ENCODE assay signal across 8 mouse cellular contexts in genomic region chr2:164794293-164794692, GRCm38 (mm10). TPM values are rescaled to one million over a fixed set of nuclear protein-coding genes. Genes with fewer than 3 reads are reported as not detected.
DNase-seq lines count a peak whose midpoint lies in the region; ATAC-seq and TF ChIP-seq lines count a peak whose summit lies in the region.

No protein-coding gene starts in this region.

- H3K4me1 ChIP-seq in forebrain, postnatal 0 days (ENCODE audit: insufficient read depth), result no peaks in the 10 kb centered on the region

- DNase-seq in MN1 (ENCODE audit: low spot score), result peak; percentile 91
- DNase-seq in cerebellum, adult 11-12 months, result peak; percentile 82
- peak; percentile 88 for DNase-seq in forebrain, postnatal 0 days
- DNase-seq in layer of hippocampus, adult 9-11 months, result peak; percentile 84
- peak; percentile 92 for DNase-seq in lung, postnatal 10 days
- DNase-seq in retina, postnatal 1 day, result peak; percentile 93
- peak; percentile 58 to 59 for DNase-seq in thymus, postnatal 36 days

- ATAC-seq in forebrain, postnatal 0 days, result peak; percentile 57
- ATAC-seq in hematopoietic stem cell, adult 5-6 weeks (replicated peaks in 1 of 2; ENCODE audit: insufficient read depth in 1 of 2, low FRiP score in 2 of 2, low TSS enrichment in 1 of 2, low read depth in 1 of 2, poor library complexity in 2 of 2, severe bottlenecking in 2 of 2), result peak; percentile 63 to 68; a peak in 3 of 4 replicates

- no peak overlapping the region for H3K27ac ChIP-seq in forebrain, postnatal 0 days (ENCODE audit: low read depth, low read length)

- H3K9me3 ChIP-seq in forebrain, postnatal 0 days (ENCODE audit: low read length), result no peaks in the 10 kb centered on the region

- H3K27me3 ChIP-seq in forebrain, postnatal 0 days (ENCODE audit: insufficient read depth, low read length), result no peaks in the 10 kb centered on the region

- peak; percentile 87 for TF ChIP-seq CTCF in forebrain, postnatal 0 days (IDR thresholded peaks at IDR 0.05; ENCODE audit: low read depth)

- H3K4me2 ChIP-seq in forebrain, postnatal 0 days (ENCODE audit: low read depth), result no peak overlapping the region

- no peak overlapping the region for H3K9ac ChIP-seq in forebrain, postnatal 0 days

- H3K4me3 ChIP-seq in forebrain, postnatal 0 days (ENCODE audit: low read depth, low read length), result no peak overlapping the region

- 29% methylated on average over 5 of the region's 5 CpGs for WGBS in forebrain, postnatal 0 days

- H3K36me3 ChIP-seq in forebrain, postnatal 0 days (ENCODE audit: insufficient read depth), result peaks cover 63% of the 10 kb centered on the region

RNA-seq across cellular contexts. Expression of gene Snx21, which starts 8.7 kb away (rescaled TPM):
- total RNA-seq in forebrain, postnatal 0 days (2014; rRNA removed), result 72.0 and 77.5 TPM in 2 replicates
- polyA plus RNA-seq in forebrain, postnatal 0 days (2015; fragmentation: Nextera tagmentation; extraction: Ambion mirVana), result 48.5 and 50.2 TPM in 2 replicates
- total RNA-seq in hematopoietic stem cell, adult 5-6 weeks (2017), result 2.0 and 2.2 TPM in 2 replicates

RNA-seq across cellular contexts. Expression of gene Acot8, which starts 10.4 kb away (rescaled TPM):
- 17.4 and 23.0 TPM in 2 replicates for total RNA-seq in forebrain, postnatal 0 days (2014; rRNA removed)
- polyA plus RNA-seq in forebrain, postnatal 0 days (2015; fragmentation: Nextera tagmentation; extraction: Ambion mirVana), result 13.7 and 17.1 TPM in 2 replicates
- total RNA-seq in hematopoietic stem cell, adult 5-6 weeks (2017), result 7.5 and 28.1 TPM in 2 replicates

RNA-seq across cellular contexts. Expression of gene Zswim3, which starts 10.6 kb away (rescaled TPM):
- 5.5 and 6.7 TPM in 2 replicates for total RNA-seq in forebrain, postnatal 0 days (2014; rRNA removed)
- 2.6 and 5.2 TPM in 2 replicates for polyA plus RNA-seq in forebrain, postnatal 0 days (2015; fragmentation: Nextera tagmentation; extraction: Ambion mirVana)
- total RNA-seq in hematopoietic stem cell, adult 5-6 weeks (2017), result 2.5 and 4.1 TPM in 2 replicates

RNA-seq across cellular contexts. Expression of gene Tnnc2, which starts 14.5 kb away (rescaled TPM):
- 0.38 and 2.9 TPM in 2 replicates for total RNA-seq in forebrain, postnatal 0 days (2014; rRNA removed)
- 0.50 and 0.63 TPM in 2 replicates for polyA plus RNA-seq in forebrain, postnatal 0 days (2015; fragmentation: Nextera tagmentation; extraction: Ambion mirVana)
- 1.6 TPM in 1 of 2 replicates, not detected in the other for total RNA-seq in hematopoietic stem cell, adult 5-6 weeks (2017)

RNA-seq across cellular contexts. Expression of gene Ube2c, which starts 24.6 kb away (rescaled TPM):
- 24.9 and 29.2 TPM in 2 replicates for total RNA-seq in forebrain, postnatal 0 days (2014; rRNA removed)
- 30.9 and 38.4 TPM in 2 replicates for polyA plus RNA-seq in forebrain, postnatal 0 days (2015; fragmentation: Nextera tagmentation; extraction: Ambion mirVana)
- 60.3 and 131 TPM in 2 replicates for total RNA-seq in hematopoietic stem cell, adult 5-6 weeks (2017)

Comparison
In these comparisons a context has a peak if more than half of its experiments do, and no peak if none do; other contexts are left out.
1. RNA of gene Snx21, which starts 8.7 kb away (total RNA-seq): 72.0 to 77.5 TPM in forebrain, postnatal 0 days; 2.0 to 2.2 TPM in hematopoietic stem cell, adult 5-6 weeks; every median in the first group is over 10 times any median in the second.
2. Peak in every context shown above with its lines, with median percentiles within 50 percentile points of each other: DNase-seq.